Mouse (Mus musculus): ENCODE data around the gene Cdk5.

Gene Cdk5

GRCm38 (mm10) chr5:24428596-24428995 lies 5.3 kb upstream of the Cdk5 start:
- DNase-seq (ENCODE audit: low spot score in 2 of 2) = no peak

GRCm38 (mm10) chr5:24427981-24428402 lies 4.7 kb upstream of the Cdk5 start:
- DNase-seq (ENCODE audit: low spot score in 2 of 2) = no peak

GRCm38 (mm10) chr5:24427285-24427633 lies 3.9 kb upstream of the Cdk5 start:
- no peak for DNase-seq (ENCODE audit: low spot score in 2 of 2)

GRCm38 (mm10) chr5:24426556-24427284 lies 3.4 kb upstream of the Cdk5 start:
- DNase-seq (ENCODE audit: low spot score in 2 of 2) = no peak

GRCm38 (mm10) chr5:24426037-24426432 lies 2.7 kb upstream of the Cdk5 start:
- peak in 1 of 2 experiments; percentile 42 for DNase-seq (ENCODE audit: low spot score in 2 of 2)

- DNase-seq (ENCODE audit: low spot score in 2 of 2) = peak; percentile 68 to 74
These were observed 2.2 kb upstream of the Cdk5 start for GRCm38 (mm10) chr5:24425421-24426036.

- peak; percentile 80 to 87 for DNase-seq (ENCODE audit: low spot score in 2 of 2)
These were observed 1.6 kb upstream of the Cdk5 start for GRCm38 (mm10) chr5:24424861-24425411.

- DNase-seq (ENCODE audit: low spot score in 2 of 2) = no peak
These were observed 863 bp upstream of the Cdk5 start for GRCm38 (mm10) chr5:24424004-24424781.

- DNase-seq (ENCODE audit: low spot score in 2 of 2) = no peak
These were observed 2.9 kb downstream of the Cdk5 start for GRCm38 (mm10) chr5:24420381-24420780.

GRCm38 (mm10) chr5:24417587-24417986 lies 5.7 kb downstream of the Cdk5 start:
- no peak for DNase-seq (ENCODE audit: low spot score in 2 of 2)

GRCm38 (mm10) chr5:24416222-24416736 lies 7.1 kb downstream of the Cdk5 start:
- DNase-seq (ENCODE audit: low spot score in 2 of 2) = peak; percentile 52 to 83

GRCm38 (mm10) chr5:24413938-24414337 lies 9.4 kb downstream of the Cdk5 start:
- DNase-seq (ENCODE audit: low spot score in 2 of 2) = no peak

- DNase-seq (ENCODE audit: low spot score in 2 of 2) = no peak
These were observed 10.2 kb downstream of the Cdk5 start, which contains the start of gene Asic3 for GRCm38 (mm10) chr5:24413042-24413693. Gene Asic3, plus strand, starts transcription at chr5:24413392.

- no peak for DNase-seq (ENCODE audit: low spot score in 2 of 2)
These were observed 11.3 kb downstream of the Cdk5 start for GRCm38 (mm10) chr5:24412063-24412462.

GRCm38 (mm10) chr5:24409466-24409865 lies 13.9 kb downstream of the Cdk5 start:
- no peak for DNase-seq (ENCODE audit: low spot score in 2 of 2)

- no peak for DNase-seq (ENCODE audit: low spot score in 2 of 2)
These were observed 14.7 kb downstream of the Cdk5 start for GRCm38 (mm10) chr5:24408651-24409050.

GRCm38 (mm10) chr5:24405389-24405876 lies 17.9 kb downstream of the Cdk5 start:
- DNase-seq (ENCODE audit: low spot score in 2 of 2) = no peak

GRCm38 (mm10) chr5:24404594-24405360 lies 18.6 kb downstream of the Cdk5 start:
- no peak for DNase-seq (ENCODE audit: low spot score in 2 of 2)

GRCm38 (mm10) chr5:24401969-24402368 lies 21.4 kb downstream of the Cdk5 start:
- no peak for DNase-seq (ENCODE audit: low spot score in 2 of 2)

- no peak for DNase-seq (ENCODE audit: low spot score in 2 of 2)
These were observed 22.3 kb downstream of the Cdk5 start for GRCm38 (mm10) chr5:24400911-24401605.
